Mouse (Mus musculus) limb, embryonic 13.5 days (tissue): Measurements from ENCODE around the gene Dtnb. TPM values are rescaled to one million over a fixed set of nuclear protein-coding genes. Genes with fewer than 3 reads are reported as not detected.

Experiments used
- ATAC-seq: fragments of 200-750 bp; cut with Nextera tagmentation; 2 replicates; pipeline ENCODE4 v1.8.0; 2017; ENCODE audit warnings: low read depth, moderate number of reproducible peaks, moderate TSS enrichment; ENCODE audit not compliant: low FRiP score
- H3K27ac ChIP-seq: fragments of 300-500 bp; sonication (generic); 2 replicates; pipeline ENCODE4 v1.5.1; 2015; ENCODE audit warnings: inconsistent platforms, mild to moderate bottlenecking, moderate library complexity
- H3K27me3 ChIP-seq: fragments of 300-500 bp; sonication (generic); 2 replicates; pipeline ENCODE4 v1.6.1; 2015; ENCODE audit warnings: mild to moderate bottlenecking, inconsistent platforms
- H3K36me3 ChIP-seq: fragments of 300-500 bp; sonication (generic); 2 replicates; pipeline ENCODE4 v1.6.1; 2015; ENCODE audit warnings: inconsistent platforms, mild to moderate bottlenecking, moderate library complexity
- H3K4me1 ChIP-seq: fragments of 300-500 bp; sonication (generic); 2 replicates; pipeline ENCODE4 v1.6.1; 2015; ENCODE audit warnings: inconsistent platforms
- H3K4me2 ChIP-seq: fragments of 300-500 bp; sonication (generic); replicated peaks from 2 replicates; pipeline ENCODE4 v1.6.1; 2015; ENCODE audit warnings: inconsistent platforms, mild to moderate bottlenecking, moderate library complexity
- H3K4me3 ChIP-seq: fragments of 300-500 bp; sonication (generic); 2 replicates; pipeline ENCODE4 v1.5.1; 2015; ENCODE audit warnings: moderate library complexity, mild to moderate bottlenecking, inconsistent platforms
- H3K9ac ChIP-seq: fragments of 300-500 bp; sonication (generic); 2 replicates; pipeline ENCODE4 v1.6.1; 2015; ENCODE audit warnings: mild to moderate bottlenecking, inconsistent platforms
- H3K9me3 ChIP-seq: fragments of 300-500 bp; sonication (generic); 2 replicates; pipeline ENCODE4 v1.6.1; 2016; ENCODE audit warnings: inconsistent platforms
- WGBS: fragments of 180-500 bp; shearing (Covaris S2); methylation state at CpG from one replicate; pipeline ENCODE4 v1.1.7; 2015; 5-methylcytosine and 5-hydroxymethylcytosine counted together
- polyA plus RNA-seq: library from polyadenylated mRNA; unstranded; fragments of >200 nt; fragmentation: Nextera tagmentation; extraction: Ambion mirVana; gene quantifications from 2 replicates; pipeline ENCODE4 v1.2.1, GENCODE M21; 2015

The Dtnb gene
- polyA plus RNA-seq, 1 experiment from 2014 or later, result 36.9 TPM

GRCm38 (mm10) chr12:3719151-3719721 is 147.1 kb downstream of the Dtnb start:
- WGBS, result 41% methylated on average over 4 of the region's 4 CpGs
- H3K27ac ChIP-seq, result no peak overlapping the region
- H3K27me3 ChIP-seq, result no peaks in the 10 kb centered on the region
- H3K9ac ChIP-seq, result no peak overlapping the region
- H3K4me3 ChIP-seq, result no peak overlapping the region
- H3K4me2 ChIP-seq, result no peak overlapping the region
- no peaks in the 10 kb centered on the region for H3K36me3 ChIP-seq
- ATAC-seq, result peak; percentile 66; the same call in 1 of the 2 replicates
- no peaks in the 10 kb centered on the region for H3K9me3 ChIP-seq
- no peaks in the 10 kb centered on the region for H3K4me1 ChIP-seq

DNA sequence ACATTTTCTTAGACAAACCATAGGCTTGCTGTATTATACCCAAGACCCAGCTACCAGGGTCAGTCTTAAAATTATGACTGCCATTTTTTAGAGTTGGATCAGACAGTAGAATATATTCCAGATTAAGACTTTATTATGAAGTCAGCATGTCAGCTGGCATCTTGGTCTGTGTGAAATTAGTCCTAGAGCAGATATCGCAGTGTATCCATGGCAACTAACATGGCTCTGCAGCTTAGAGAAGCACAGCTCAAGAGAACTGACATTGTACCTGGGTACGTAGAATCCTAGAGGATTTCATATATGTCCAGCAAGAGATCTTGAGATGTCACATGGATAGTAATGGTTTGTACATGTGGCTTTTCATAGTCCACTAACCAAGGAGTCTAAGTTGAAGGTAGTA is 148.3 kb downstream of the Dtnb start:
- no peak for ATAC-seq
- no peak overlapping the region for H3K27ac ChIP-seq
- H3K9ac ChIP-seq, result no peak overlapping the region

GRCm38 (mm10) chr12:3723762-3724161 is 151.6 kb downstream of the Dtnb start:
- WGBS, result 69% methylated on average over 3 of the region's 3 CpGs
- no peak for ATAC-seq
- 0 out of 2 replicates have a peak, but pooled peaks cover 2% of the 10 kb centered on the region for H3K36me3 ChIP-seq
- no peak overlapping the region for H3K9ac ChIP-seq
- no peak overlapping the region for H3K4me3 ChIP-seq
- H3K9me3 ChIP-seq, result no peaks in the 10 kb centered on the region
- H3K4me2 ChIP-seq, result no peak overlapping the region
- H3K27me3 ChIP-seq, result no peaks in the 10 kb centered on the region
- H3K4me1 ChIP-seq, result peaks cover 12% of the 10 kb centered on the region
- H3K27ac ChIP-seq, result no peak overlapping the region

More for the DNA sequence above, 148.3 kb downstream of the Dtnb start:
- no peaks in the 10 kb centered on the region for H3K27me3 ChIP-seq
- H3K4me3 ChIP-seq, result no peak overlapping the region
- 94% methylated on average over 2 of the region's 2 CpGs for WGBS
- no peak overlapping the region for H3K4me2 ChIP-seq
- H3K36me3 ChIP-seq, result no peaks in the 10 kb centered on the region
- H3K4me1 ChIP-seq, result peaks cover 5% of the 10 kb centered on the region; the same call in 1 of the 2 replicates
- no peaks in the 10 kb centered on the region for H3K9me3 ChIP-seq

- Histone ChIP-seq H3K9ac (no peak overlapping the region), H3K4me1 (peaks cover 12% of the 10 kb centered on the region), H3K27me3 (no peaks in the 10 kb centered on the region), H3K4me3 (no peak overlapping the region), H3K27ac (no peak overlapping the region), H3K36me3 (0 out of 2 replicates have a peak, but pooled peaks cover 2% of the 10 kb centered on the region), H3K4me2 (no peak overlapping the region), H3K9me3 (no peaks in the 10 kb centered on the region)
- ATAC-seq, result peak; percentile 51; the same call in 1 of the 2 replicates
- 37% methylated on average over 5 of the region's 5 CpGs for WGBS
Measured at GRCm38 (mm10) chr12:3724822-3725370, 152.7 kb downstream of the Dtnb start.

DNA sequence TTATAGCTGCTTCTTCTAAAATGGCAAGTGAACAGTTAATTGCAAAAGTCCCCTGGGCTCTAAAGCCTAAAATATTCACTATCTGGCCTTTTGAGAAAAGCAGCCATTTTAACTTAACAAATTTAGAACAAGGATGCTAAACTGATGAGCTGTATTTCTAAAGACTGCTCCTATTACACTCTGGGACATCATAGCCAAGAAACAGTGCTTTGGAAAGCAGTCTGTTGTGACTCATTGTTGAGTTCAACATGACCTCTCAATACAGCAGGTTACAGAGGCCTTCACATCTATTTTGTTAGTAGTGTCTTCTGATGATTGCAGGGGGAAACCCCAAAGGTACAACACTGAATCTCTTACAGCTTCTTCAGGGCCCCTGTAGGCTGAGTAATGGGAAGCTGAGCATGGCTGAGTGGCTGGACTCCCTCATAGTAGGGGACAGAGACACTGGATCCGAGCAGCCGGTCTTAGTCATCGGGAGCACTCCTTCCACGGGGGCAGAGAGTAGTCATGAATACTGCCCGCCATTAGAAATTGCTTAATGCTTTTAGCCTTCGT is 157.4 kb downstream of the Dtnb start:
- Histone ChIP-seq H3K27me3 (no peaks in the 10 kb centered on the region), H3K27ac (no peak overlapping the region), H3K36me3 (peaks cover 2% of the 10 kb centered on the region; the same call in 1 of the 2 replicates), H3K4me1 (peaks cover 15% of the 10 kb centered on the region), H3K4me3 (no peak overlapping the region), H3K9ac (no peak overlapping the region), H3K9me3 (no peaks in the 10 kb centered on the region), H3K4me2 (no peak overlapping the region)
- ATAC-seq, result no peak
- 90% methylated on average over 6 of the region's 6 CpGs for WGBS

- 77% methylated on average over 11 of the region's 11 CpGs for WGBS
- Histone ChIP-seq H3K4me2 (no peak overlapping the region), H3K27ac (no peak overlapping the region), H3K9ac (no peak overlapping the region), H3K4me1 (peaks cover 3% of the 10 kb centered on the region; the same call in 1 of the 2 replicates), H3K36me3 (peaks cover 12% of the 10 kb centered on the region), H3K9me3 (no peaks in the 10 kb centered on the region), H3K4me3 (no peak overlapping the region), H3K27me3 (no peaks in the 10 kb centered on the region)
- 0 out of 2 replicates have a peak, but pooled peaks have one; percentile 28 for ATAC-seq
Measured at GRCm38 (mm10) chr12:3732623-3733265, 160.6 kb downstream of the Dtnb start.

GRCm38 (mm10) chr12:3733328-3733727 is 161.1 kb downstream of the Dtnb start:
- no peak overlapping the region for H3K9ac ChIP-seq
- whole genome bisulfite sequencing, result 64% methylated on average over 7 of the region's 7 CpGs
- peaks cover 12% of the 10 kb centered on the region for H3K36me3 ChIP-seq
- no peaks in the 10 kb centered on the region for H3K9me3 ChIP-seq
- H3K4me1 ChIP-seq, result peaks cover 3% of the 10 kb centered on the region; the same call in 1 of the 2 replicates
- H3K4me2 ChIP-seq, result no peak overlapping the region
- H3K27ac ChIP-seq, result no peak overlapping the region
- H3K27me3 ChIP-seq, result no peaks in the 10 kb centered on the region
- no peak for ATAC-seq
- no peak overlapping the region for H3K4me3 ChIP-seq

- H3K4me3 ChIP-seq, result no peak overlapping the region
- no peak overlapping the region for H3K27ac ChIP-seq
- ATAC-seq, result no peak
- no peaks in the 10 kb centered on the region for H3K27me3 ChIP-seq
- peaks cover 12% of the 10 kb centered on the region for H3K36me3 ChIP-seq
- H3K9me3 ChIP-seq, result no peaks in the 10 kb centered on the region
- H3K4me1 ChIP-seq, result peaks cover 3% of the 10 kb centered on the region; the same call in 1 of the 2 replicates
- H3K9ac ChIP-seq, result no peak overlapping the region
- H3K4me2 ChIP-seq, result no peak overlapping the region
- WGBS, result 82% methylated on average over 7 of the region's 7 CpGs
Measured at GRCm38 (mm10) chr12:3737009-3737408, 164.8 kb downstream of the Dtnb start.

GRCm38 (mm10) chr12:3738741-3739529 is 166.8 kb downstream of the Dtnb start:
- H3K27me3 ChIP-seq, result no peaks in the 10 kb centered on the region
- H3K4me3 ChIP-seq, result no peak overlapping the region
- no peaks in the 10 kb centered on the region for H3K4me1 ChIP-seq
- H3K9ac ChIP-seq, result no peak overlapping the region
- no peak overlapping the region for H3K27ac ChIP-seq
- no peak for ATAC-seq
- no peak overlapping the region for H3K4me2 ChIP-seq
- peaks cover 12% of the 10 kb centered on the region for H3K36me3 ChIP-seq
- 62% methylated on average over 7 of the region's 7 CpGs for WGBS
- no peaks in the 10 kb centered on the region for H3K9me3 ChIP-seq

DNA sequence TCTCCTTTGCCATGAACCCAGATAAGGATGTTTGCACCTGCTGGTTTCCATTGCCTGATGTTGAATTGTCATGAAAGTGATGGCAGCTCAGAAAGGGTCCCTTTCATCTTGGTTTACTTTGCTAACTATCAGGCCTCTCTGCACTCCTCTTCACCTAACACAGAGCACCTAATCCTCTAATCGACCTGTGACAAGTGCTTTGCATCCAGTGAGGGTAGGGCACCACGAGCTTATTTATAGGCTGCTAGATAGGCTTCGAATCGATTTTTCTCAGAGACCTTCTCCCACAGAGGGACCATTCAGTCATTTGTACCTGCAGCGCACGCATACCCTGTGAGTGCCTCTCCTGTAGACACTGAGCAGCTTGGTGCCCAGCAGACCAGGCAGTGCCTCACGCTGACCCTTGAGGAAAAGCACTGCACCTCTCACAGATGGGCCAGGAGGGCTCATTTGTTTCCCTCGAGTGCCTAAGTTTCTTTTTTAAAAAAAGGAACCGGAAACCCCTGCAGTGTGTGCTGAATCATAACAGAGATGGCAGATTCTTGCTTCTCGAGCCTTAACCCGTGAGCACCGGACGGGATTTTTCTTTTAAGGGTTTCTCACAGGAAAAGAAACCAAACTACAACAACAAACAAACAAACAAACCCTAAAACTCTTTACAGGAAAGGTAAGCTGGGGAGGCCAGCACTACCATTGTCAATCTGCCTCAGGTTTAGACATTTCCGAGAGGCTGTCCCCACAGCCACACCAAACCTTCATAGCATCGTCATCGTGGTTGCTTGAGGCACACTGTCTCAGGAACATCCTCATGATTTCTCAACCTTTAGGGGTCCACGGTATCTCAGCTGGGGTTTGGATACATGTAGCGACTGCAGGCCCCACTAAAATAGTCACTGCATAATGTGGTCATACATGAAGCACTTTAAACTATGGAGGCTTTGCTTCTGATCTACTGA is 167.8 kb downstream of the Dtnb start:
- Histone ChIP-seq H3K27me3 (no peaks in the 10 kb centered on the region), H3K27ac (no peak overlapping the region), H3K9ac (no peak overlapping the region), H3K4me3 (no peak overlapping the region), H3K36me3 (peaks cover 12% of the 10 kb centered on the region), H3K4me1 (no peaks in the 10 kb centered on the region), H3K9me3 (no peaks in the 10 kb centered on the region), H3K4me2 (no peak overlapping the region)
- 78% methylated on average over 18 of the region's 18 CpGs for WGBS
- ATAC-seq, result no peak

- Histone ChIP-seq H3K9me3 (no peaks in the 10 kb centered on the region), H3K4me3 (no peak overlapping the region), H3K4me2 (no peak overlapping the region), H3K9ac (no peak overlapping the region), H3K4me1 (0 out of 2 replicates have a peak, but pooled peaks cover 3% of the 10 kb centered on the region), H3K27me3 (no peaks in the 10 kb centered on the region), H3K27ac (no peak overlapping the region), H3K36me3 (peaks cover 12% of the 10 kb centered on the region)
- WGBS, result 81% methylated on average over 3 of the region's 3 CpGs
- ATAC-seq, result no peak
Measured at GRCm38 (mm10) chr12:3740705-3741081, 168.5 kb downstream of the Dtnb start.
